Mouse (Mus musculus) embryonic facial prominence, embryonic 14.5 days (tissue): Measurements from ENCODE around the gene Cog6. TPM values are rescaled to one million over a fixed set of nuclear protein-coding genes. Genes with fewer than 3 reads are reported as not detected.

ENCODE experiments used
- ATAC-seq: fragments of 200-750 bp; cut with Nextera tagmentation; 2 replicates; pipeline ENCODE4 v1.8.0; 2017; ENCODE audit warnings: low read depth, moderate number of reproducible peaks, moderate TSS enrichment
- DNase-seq: peaks from one replicate; pipeline ENCODE4 v3.0.0-alpha.2; 2015; ENCODE audit warnings: low spot score
- H3K27ac ChIP-seq: fragments of 300-500 bp; sonication (generic); replicated peaks from 2 replicates; pipeline ENCODE4 v1.5.1; 2014; ENCODE audit warnings: low read depth, mild to moderate bottlenecking, low read length, moderate library complexity
- H3K27me3 ChIP-seq: fragments of 300-500 bp; sonication (generic); replicated peaks from 2 replicates; pipeline ENCODE4 v1.6.1; 2014; ENCODE audit warnings: low read length; ENCODE audit not compliant: control insufficient read depth, insufficient read depth
- H3K36me3 ChIP-seq: fragments of 300-500 bp; sonication (generic); 2 replicates; pipeline ENCODE4 v1.6.1; 2014; ENCODE audit warnings: low read length, mixed read lengths; ENCODE audit not compliant: control insufficient read depth, insufficient read depth
- H3K4me1 ChIP-seq: fragments of 300-500 bp; sonication (generic); 2 replicates; pipeline ENCODE4 v1.6.1; 2014; ENCODE audit warnings: antibody characterized with exemption, low read length; ENCODE audit not compliant: control insufficient read depth, insufficient read depth
- H3K4me2 ChIP-seq: fragments of 300-500 bp; sonication (generic); 2 replicates; pipeline ENCODE4 v1.6.1; 2014; ENCODE audit warnings: low read depth, mild to moderate bottlenecking, low read length, moderate library complexity, mixed read lengths
- H3K4me3 ChIP-seq: fragments of 300-500 bp; sonication (generic); 2 replicates; pipeline ENCODE4 v1.5.1; 2014; ENCODE audit warnings: low read depth, mild to moderate bottlenecking, low read length
- H3K9ac ChIP-seq: fragments of 300-500 bp; sonication (generic); 2 replicates; pipeline ENCODE4 v1.6.1; 2014; ENCODE audit warnings: low read depth, mild to moderate bottlenecking, low read length, moderate library complexity, mixed read lengths
- H3K9me3 ChIP-seq: fragments of 300-500 bp; sonication (generic); 2 replicates; pipeline ENCODE4 v1.6.1; 2016; ENCODE audit warnings: low read length; ENCODE audit not compliant: control insufficient read depth
- WGBS: fragments of 180-500 bp; shearing (Covaris S2); extraction: QIAGEN DNeasy Blood & Tissue Kit; methylation state at CpG from one replicate; pipeline ENCODE4 v1.1.7; 2014; 5-methylcytosine and 5-hydroxymethylcytosine counted together
- polyA plus RNA-seq: library from polyadenylated mRNA; unstranded; fragments of >200 nt; fragmentation: Nextera tagmentation; extraction: Ambion mirVana; gene quantifications from 2 replicates; pipeline ENCODE4 v1.2.1, GENCODE M21; 2014

The Cog6 gene
- polyA plus RNA-seq, 1 experiment from 2014 or later = 52.8 TPM

DNA sequence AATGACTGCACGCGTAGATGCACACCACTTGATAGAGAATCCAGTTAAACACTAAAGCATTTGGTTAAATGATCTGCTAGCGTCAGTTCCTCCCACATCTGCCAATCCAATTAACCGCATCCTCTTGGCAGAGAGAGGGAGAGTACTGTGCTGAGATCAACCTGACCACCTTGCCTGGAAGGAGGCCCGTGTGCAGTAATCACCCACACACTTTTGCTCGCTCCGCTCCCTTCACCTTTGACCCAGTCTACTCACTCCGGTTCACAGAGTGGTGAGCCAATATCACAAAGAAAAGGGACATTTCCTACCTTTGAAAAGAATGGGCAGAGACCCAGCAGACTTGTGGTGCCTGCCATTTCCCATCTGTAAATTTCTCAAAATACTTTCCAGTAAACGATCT lies 62.4 kb downstream of the Cog6 start:
- H3K4me3 ChIP-seq = no peak overlapping the region
- 68% methylated on average over 9 of the region's 9 CpGs for WGBS
- H3K27me3 ChIP-seq = no peaks in the 10 kb centered on the region
- H3K4me2 ChIP-seq = no peak overlapping the region
- ATAC-seq (no peak), DNase-seq (peak; percentile 41)
- H3K9me3 ChIP-seq = no peaks in the 10 kb centered on the region
- no peaks in the 10 kb centered on the region for H3K36me3 ChIP-seq
- no peak overlapping the region for H3K9ac ChIP-seq
- no peak overlapping the region for H3K27ac ChIP-seq
- H3K4me1 ChIP-seq = 0 out of 2 replicates have a peak, but pooled peaks cover 6% of the 10 kb centered on the region

DNA sequence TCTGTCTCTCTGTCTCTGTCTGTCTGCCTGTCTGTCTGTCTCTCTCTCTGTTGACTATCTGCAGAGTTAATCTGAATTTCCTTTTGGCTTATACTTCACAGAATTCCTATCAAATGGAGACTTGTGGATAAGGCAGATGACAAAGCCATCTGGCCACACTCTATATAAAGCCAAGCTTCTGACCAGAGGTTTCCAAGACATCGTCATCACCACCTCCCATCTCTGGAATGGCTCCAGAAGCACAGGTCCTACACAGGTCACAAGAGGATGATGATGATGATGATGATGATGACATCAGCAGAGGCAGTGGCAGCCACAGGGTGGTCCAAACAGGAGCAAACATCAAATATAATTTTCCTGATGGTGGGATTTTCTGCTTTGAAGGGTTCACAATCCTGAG lies 63.2 kb downstream of the Cog6 start:
- no peak for ATAC-seq
- WGBS = 91% methylated on average over 1 of the region's 1 CpGs

DNA sequence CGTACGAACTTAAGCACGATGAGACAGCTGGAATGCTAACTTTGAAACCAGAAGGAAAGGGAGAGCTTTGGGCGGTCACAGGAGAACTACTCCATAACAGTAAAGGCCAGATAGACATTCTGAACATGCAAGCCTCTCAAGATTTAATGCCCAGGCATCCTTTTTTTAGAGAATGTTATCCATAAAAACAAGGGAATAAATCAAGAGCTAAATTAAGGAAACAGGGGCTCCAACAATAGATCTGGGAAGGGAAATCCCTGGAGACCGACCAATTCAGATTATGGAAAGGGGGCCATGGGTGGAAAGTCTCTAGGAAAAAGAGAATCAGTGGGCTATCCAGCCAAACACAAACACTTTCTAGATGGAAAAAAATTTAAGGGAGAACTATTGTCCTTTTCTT lies 68.2 kb downstream of the Cog6 start:
- DNase-seq (no peak), ATAC-seq (no peak)
- H3K4me2 ChIP-seq = no peak overlapping the region
- no peak overlapping the region for H3K9ac ChIP-seq
- H3K9me3 ChIP-seq = no peaks in the 10 kb centered on the region
- no peaks in the 10 kb centered on the region for H3K36me3 ChIP-seq
- no peaks in the 10 kb centered on the region for H3K27me3 ChIP-seq
- WGBS = 89% methylated on average over 5 of the region's 5 CpGs
- H3K27ac ChIP-seq = no peak overlapping the region
- H3K4me3 ChIP-seq = no peak overlapping the region
- H3K4me1 ChIP-seq = no peaks in the 10 kb centered on the region

More for the DNA sequence above, 63.2 kb downstream of the Cog6 start:
- Histone ChIP-seq H3K27me3 (no peaks in the 10 kb centered on the region), H3K27ac (no peak overlapping the region), H3K4me2 (no peak overlapping the region), H3K9me3 (no peaks in the 10 kb centered on the region), H3K9ac (no peak overlapping the region), H3K4me1 (0 out of 2 replicates have a peak, but pooled peaks cover 6% of the 10 kb centered on the region), H3K36me3 (no peaks in the 10 kb centered on the region), H3K4me3 (no peak overlapping the region)
- no peak for DNase-seq

DNA sequence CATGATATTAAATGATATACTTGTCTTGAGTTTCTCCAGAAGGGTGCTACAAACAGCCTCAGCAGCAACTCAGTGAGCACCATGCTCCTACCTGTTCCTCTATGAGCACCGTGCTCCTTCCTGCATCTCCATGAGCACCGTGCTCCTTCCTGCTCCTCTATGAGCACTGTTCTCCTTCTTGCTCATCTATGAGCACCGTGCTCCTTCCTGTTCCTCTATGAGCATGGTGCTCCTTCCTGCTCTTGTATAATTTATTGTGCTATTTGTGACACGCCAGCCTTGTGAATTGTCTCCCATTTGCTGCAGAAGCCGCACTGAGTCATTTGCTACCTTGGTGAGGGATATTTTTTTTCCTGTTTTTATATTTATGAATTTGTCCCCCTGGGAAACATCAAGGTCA lies 69.6 kb downstream of the Cog6 start:
- no peaks in the 10 kb centered on the region for H3K36me3 ChIP-seq
- no peaks in the 10 kb centered on the region for H3K4me1 ChIP-seq
- H3K27me3 ChIP-seq = no peaks in the 10 kb centered on the region
- no peak overlapping the region for H3K4me2 ChIP-seq
- no peak overlapping the region for H3K27ac ChIP-seq
- no peak overlapping the region for H3K9ac ChIP-seq
- DNase-seq (no peak), ATAC-seq (no peak)
- 89% methylated on average over 5 of the region's 5 CpGs for WGBS
- H3K9me3 ChIP-seq = no peaks in the 10 kb centered on the region
- H3K4me3 ChIP-seq = no peak overlapping the region

DNA sequence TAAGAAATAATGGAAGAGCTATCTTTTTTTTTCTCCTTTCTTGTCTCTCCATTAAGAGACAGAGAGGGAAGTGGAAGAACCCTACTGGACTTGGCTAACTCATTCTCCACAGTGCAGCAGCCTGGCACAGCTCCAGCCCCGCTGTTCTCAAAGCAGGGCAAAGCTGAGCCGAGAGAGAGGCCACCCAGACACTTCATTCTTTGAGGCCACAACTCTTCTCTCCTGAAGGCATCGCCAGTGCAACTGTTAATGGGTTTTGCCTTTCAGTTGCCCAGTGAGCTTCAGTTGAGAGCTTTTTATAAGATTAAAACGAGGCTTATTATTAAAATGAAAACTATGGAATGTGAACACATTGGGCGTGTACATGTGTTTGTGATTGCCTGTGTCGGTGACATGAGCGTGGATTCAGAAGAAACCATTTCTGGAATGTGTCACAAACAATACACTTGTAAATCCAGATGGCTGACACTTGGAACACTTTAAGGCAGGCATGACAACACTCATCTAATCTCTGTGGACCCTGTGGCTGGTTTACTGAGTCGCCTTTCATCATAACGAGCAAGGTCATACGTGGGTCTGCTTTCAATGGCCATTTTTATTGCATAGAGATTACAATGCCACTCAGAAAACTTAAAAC lies 76.1 kb downstream of the Cog6 start:
- H3K9me3 ChIP-seq = no peaks in the 10 kb centered on the region
- DNase-seq = peak; percentile 88
- H3K9ac ChIP-seq = no peak overlapping the region
- peaks cover 10% of the 10 kb centered on the region; the same call in 1 of the 2 replicates for H3K4me1 ChIP-seq
- WGBS = 20% methylated on average over 10 of the region's 10 CpGs
- H3K4me2 ChIP-seq = 0 out of 2 replicates have a peak overlapping the region, but pooled peaks have one; percentile 6
- H3K36me3 ChIP-seq = no peaks in the 10 kb centered on the region
- peak; percentile 79 for ATAC-seq
- H3K27me3 ChIP-seq = no peaks in the 10 kb centered on the region
- H3K27ac ChIP-seq = no peak overlapping the region
- H3K4me3 ChIP-seq = no peak overlapping the region

DNA sequence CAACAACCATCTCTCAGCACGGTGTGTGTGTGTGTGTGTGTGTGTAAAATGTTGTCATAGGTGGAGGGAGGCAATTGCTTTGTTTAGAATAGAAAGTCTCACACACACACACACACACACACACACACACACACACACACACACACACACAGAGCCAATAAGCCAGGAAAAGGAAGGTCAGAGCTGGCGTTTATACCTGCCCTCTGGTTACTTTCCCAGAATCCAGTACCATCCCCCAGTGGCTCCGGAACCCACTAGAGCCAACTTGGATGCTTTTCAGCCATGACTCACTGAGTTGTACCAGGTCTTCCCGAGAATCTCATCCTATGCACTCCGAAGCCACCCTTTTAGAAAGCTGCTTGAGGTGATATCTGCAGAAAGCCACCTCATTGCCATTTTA lies 78.6 kb downstream of the Cog6 start:
- Histone ChIP-seq H3K4me1 (peaks cover 10% of the 10 kb centered on the region; the same call in 1 of the 2 replicates), H3K27ac (no peak overlapping the region), H3K9ac (no peak overlapping the region), H3K36me3 (no peaks in the 10 kb centered on the region), H3K9me3 (no peaks in the 10 kb centered on the region), H3K4me3 (no peak overlapping the region), H3K4me2 (no peak overlapping the region), H3K27me3 (no peaks in the 10 kb centered on the region)
- WGBS = 64% methylated on average over 5 of the region's 5 CpGs
- DNase-seq (no peak), ATAC-seq (no peak)

DNA sequence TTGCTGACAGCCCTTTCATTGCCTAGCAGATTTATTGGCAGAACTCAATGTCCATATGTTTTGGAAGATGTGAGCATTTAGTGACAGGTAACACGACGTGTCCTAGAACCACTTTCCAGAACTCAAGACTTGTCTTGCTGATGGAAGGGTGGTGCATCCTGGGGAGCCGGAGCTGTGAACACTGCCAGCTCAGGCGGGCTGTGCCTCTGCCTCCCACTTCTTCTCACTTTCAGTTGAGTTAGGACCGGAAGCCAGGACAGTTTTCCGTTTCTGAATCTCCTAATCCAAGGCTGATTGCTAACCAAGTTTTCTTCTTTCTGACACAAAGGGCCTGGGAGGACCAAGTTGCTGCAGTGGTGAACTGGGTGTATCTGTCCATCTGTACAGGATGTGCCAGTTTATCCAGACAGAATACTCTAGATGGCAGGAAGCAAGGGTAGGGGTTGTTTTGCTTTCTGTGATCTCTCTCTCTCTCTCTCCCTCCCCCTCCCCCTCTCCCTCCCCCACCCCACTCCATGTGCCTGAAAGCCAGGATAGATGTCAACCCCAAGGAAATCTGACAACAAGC lies 79.2 kb downstream of the Cog6 start:
- ATAC-seq (no peak), DNase-seq (no peak)
- no peak overlapping the region for H3K4me2 ChIP-seq
- H3K27me3 ChIP-seq = no peaks in the 10 kb centered on the region
- H3K4me3 ChIP-seq = no peak overlapping the region
- WGBS = 62% methylated on average over 6 of the region's 6 CpGs
- H3K4me1 ChIP-seq = peaks cover 10% of the 10 kb centered on the region; the same call in 1 of the 2 replicates
- H3K9ac ChIP-seq = no peak overlapping the region
- H3K36me3 ChIP-seq = no peaks in the 10 kb centered on the region
- no peaks in the 10 kb centered on the region for H3K9me3 ChIP-seq
- no peak overlapping the region for H3K27ac ChIP-seq

DNA sequence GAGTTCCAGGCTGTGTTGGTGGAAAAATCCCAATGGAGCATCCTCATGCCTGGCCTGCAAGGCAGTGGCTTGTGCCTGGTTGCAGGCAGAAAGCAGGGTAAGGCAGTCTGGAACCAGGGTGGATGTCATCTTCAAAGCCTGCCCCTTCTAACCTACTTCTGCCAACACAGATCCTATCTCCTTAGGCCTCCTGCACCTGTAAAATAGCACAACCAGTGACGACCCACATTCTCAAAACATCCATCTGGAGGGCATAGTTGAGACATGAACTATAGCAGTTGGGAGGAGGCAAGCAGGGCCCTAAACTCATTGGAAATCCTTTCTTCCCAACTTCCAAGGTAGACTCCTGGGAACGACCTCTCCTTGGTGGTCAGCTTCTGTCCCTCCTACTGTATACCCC lies 85.1 kb downstream of the Cog6 start:
- ATAC-seq (no peak), DNase-seq (no peak)
- H3K9ac ChIP-seq = no peak overlapping the region
- H3K27ac ChIP-seq = no peak overlapping the region
- 64% methylated on average over 2 of the region's 2 CpGs for WGBS
- no peaks in the 10 kb centered on the region for H3K36me3 ChIP-seq
- no peak overlapping the region for H3K4me3 ChIP-seq
- H3K9me3 ChIP-seq = no peaks in the 10 kb centered on the region
- H3K4me1 ChIP-seq = no peaks in the 10 kb centered on the region
- H3K27me3 ChIP-seq = no peaks in the 10 kb centered on the region
- no peak overlapping the region for H3K4me2 ChIP-seq
